Mouse (Mus musculus) ES-Bruce4 (cell line): ENCODE results near the gene Nsun2.

Experiments used
- CTCF ChIP-seq: IDR thresholded peaks from one replicate; pipeline ENCODE4 v1.8.1; 2011; ENCODE audit warnings: low read depth, low read length
- EP300 ChIP-seq: IDR thresholded peaks from 2 replicates; pipeline ENCODE4 v1.6.1; 2011; ENCODE audit warnings: low read depth, low read length; ENCODE audit not compliant: insufficient read depth

DNA sequence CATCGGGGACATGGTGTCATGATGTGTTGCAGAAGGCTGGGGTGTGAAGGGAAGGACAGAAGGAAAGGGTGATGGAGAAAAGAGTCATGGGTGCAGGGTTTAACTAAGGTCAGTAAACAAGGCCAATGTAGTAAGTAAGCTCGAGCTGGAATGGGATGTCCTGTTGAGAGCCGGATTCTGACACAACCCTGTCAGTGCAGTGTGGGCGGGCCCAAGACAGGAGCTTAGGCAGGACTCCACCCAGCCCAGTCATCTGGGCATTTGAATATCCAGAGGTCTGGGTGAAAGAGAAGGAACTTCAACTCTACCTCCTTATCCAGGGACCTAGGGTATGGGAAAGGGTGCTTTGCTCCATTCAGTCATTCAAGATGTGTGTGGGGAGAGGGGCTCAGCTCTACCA is 4.8 kb downstream of the Nsun2 start:
- TF ChIP-seq CTCF (no peak), EP300 (no peak)
